Mouse (Mus musculus) intestine, embryonic 16.5 days (tissue): ENCODE results near the gene Pip4k2c. TPM values are rescaled to one million over a fixed set of nuclear protein-coding genes. Genes with fewer than 3 reads are reported as not detected.
A peak's percentile ranks its signal among the peaks of the same experiment; 100 is the strongest.
"Not testable (repeated sequence)": the region's sequence is repeated elsewhere in the genome, so short reads cannot be mapped to it uniquely, and the experiment has no call there.

Source experiments
- ATAC-seq: fragments of 200-750 bp; cut with Nextera tagmentation; 2 replicates; pipeline ENCODE4 v1.8.0; 2017; ENCODE audit warnings: moderate TSS enrichment, moderate library complexity
- H3K27ac ChIP-seq: fragments of 300-500 bp; sonication (generic); 2 replicates; pipeline ENCODE4 v1.5.1; 2014; ENCODE audit warnings: mild to moderate bottlenecking, low read length
- H3K27me3 ChIP-seq: fragments of 300-500 bp; sonication (generic); replicated peaks from 2 replicates; pipeline ENCODE4 v1.6.1; 2014; ENCODE audit warnings: low read length, control low read depth, mixed read lengths; ENCODE audit not compliant: control insufficient read depth, insufficient read depth
- H3K36me3 ChIP-seq: fragments of 300-500 bp; sonication (generic); 2 replicates; pipeline ENCODE4 v1.6.1; 2014; ENCODE audit warnings: low read length, control low read depth; ENCODE audit not compliant: control insufficient read depth, insufficient read depth
- H3K4me1 ChIP-seq: fragments of 300-500 bp; sonication (generic); 2 replicates; pipeline ENCODE4 v1.6.1; 2014; ENCODE audit warnings: low read length, control low read depth, mixed read lengths; ENCODE audit not compliant: control insufficient read depth, insufficient read depth
- H3K4me2 ChIP-seq: fragments of 300-500 bp; sonication (generic); 2 replicates; pipeline ENCODE4 v1.6.1; 2014; ENCODE audit warnings: low read depth, low read length, control low read depth
- H3K4me3 ChIP-seq: fragments of 300-500 bp; sonication (generic); 2 replicates; pipeline ENCODE4 v1.5.1; 2014; ENCODE audit warnings: mild to moderate bottlenecking, low read length
- H3K9ac ChIP-seq: fragments of 300-500 bp; sonication (generic); 2 replicates; pipeline ENCODE4 v1.6.1; 2014; ENCODE audit warnings: low read depth, low read length
- H3K9me3 ChIP-seq: fragments of 300-500 bp; sonication (generic); 2 replicates; pipeline ENCODE4 v1.6.1; 2016; ENCODE audit warnings: low read length, control low read depth; ENCODE audit not compliant: control insufficient read depth
- WGBS: fragments of 180-500 bp; shearing (Covaris S2); extraction: QIAGEN DNeasy Blood & Tissue Kit; methylation state at CpG from one replicate; pipeline ENCODE4 v1.1.7; 2014; 5-methylcytosine and 5-hydroxymethylcytosine counted together
- polyA plus RNA-seq: library from polyadenylated mRNA; unstranded; fragments of >200 nt; fragmentation: Nextera tagmentation; extraction: Ambion mirVana; gene quantifications from 2 replicates; pipeline ENCODE4 v1.2.1, GENCODE M21; 2015

Pip4k2c gene
- polyA plus RNA-seq, 1 experiment from 2014 or later = 40.3 TPM

DNA sequence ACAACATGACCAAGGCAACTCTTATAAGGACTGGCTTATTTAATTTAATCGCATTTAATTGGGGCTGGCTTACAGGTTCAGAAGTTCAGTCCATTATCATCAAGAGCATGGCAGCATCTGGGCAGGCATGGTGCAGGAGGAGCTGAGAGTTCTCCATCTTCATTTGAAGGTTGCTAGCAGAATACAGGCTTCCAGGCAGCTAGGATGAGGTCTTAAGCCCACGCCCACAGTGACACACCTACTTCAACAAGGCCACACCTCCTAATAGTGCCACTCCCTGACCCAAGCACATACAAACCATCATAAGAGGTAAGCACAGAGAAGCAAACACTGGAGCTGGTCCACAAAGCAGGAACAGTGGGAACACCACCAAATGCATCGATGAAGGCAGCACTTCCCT lies 60.2 kb downstream of the Pip4k2c start:
- 81% methylated on average over 3 of the region's 3 CpGs for WGBS
- H3K9ac ChIP-seq, H3K27me3 ChIP-seq, H3K4me3 ChIP-seq, H3K4me2 ChIP-seq, ATAC-seq, H3K27ac ChIP-seq, H3K4me1 ChIP-seq, H3K9me3 ChIP-seq, H3K36me3 ChIP-seq: not testable (repeated sequence)

DNA sequence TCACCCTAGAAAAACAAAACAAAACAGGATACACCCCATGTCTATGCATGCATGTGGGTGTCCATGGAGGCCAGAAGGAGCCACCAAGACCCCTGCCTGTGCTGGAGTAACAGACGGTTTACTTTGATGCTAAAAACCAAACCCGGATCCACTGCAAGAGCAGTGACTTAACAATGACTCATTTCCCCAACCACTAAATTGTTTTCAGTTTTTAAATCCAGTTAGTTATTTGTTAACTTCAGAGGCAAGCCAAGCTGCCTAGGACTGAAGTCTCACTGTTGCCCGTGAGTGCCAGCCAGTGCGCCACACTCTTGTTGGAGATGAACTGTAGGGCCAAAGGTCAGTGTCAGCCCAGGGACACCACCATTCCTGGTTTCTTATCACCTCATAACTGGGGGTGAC lies 60.9 kb downstream of the Pip4k2c start:
- 0 out of 2 replicates have a peak overlapping the region, but pooled peaks have one; percentile 39 for H3K27ac ChIP-seq
- peak; percentile 54 for ATAC-seq
- 68% methylated on average over 4 of the region's 4 CpGs for WGBS

DNA sequence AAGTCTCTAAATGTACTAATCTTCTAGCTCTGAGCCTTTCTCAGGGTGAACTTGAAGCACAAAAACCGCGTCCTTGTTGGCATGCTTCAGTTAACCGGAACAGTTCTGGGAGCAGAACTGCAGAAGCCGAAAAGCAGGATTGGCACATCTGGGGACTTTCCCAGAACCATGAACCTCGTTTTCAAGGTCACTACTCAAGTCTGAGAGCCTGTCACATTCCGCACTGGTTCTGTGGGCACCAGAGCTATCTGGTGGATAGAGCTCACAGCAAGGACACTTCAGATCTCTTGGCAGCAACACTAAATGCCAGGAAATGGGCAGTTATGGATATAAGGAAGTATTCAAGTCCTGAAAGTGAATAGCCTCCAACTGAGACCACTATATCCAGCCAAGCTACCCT lies 64.2 kb downstream of the Pip4k2c start:
- ATAC-seq = no peak
- H3K9me3 ChIP-seq = no peaks in the 10 kb centered on the region
- H3K9ac ChIP-seq = no peak overlapping the region
- H3K4me1 ChIP-seq = peaks cover 7% of the 10 kb centered on the region
- H3K36me3 ChIP-seq = no peaks in the 10 kb centered on the region
- no peak overlapping the region for H3K27ac ChIP-seq
- H3K4me2 ChIP-seq = no peak overlapping the region
- WGBS = 82% methylated on average over 6 of the region's 6 CpGs
- no peaks in the 10 kb centered on the region for H3K27me3 ChIP-seq
- H3K4me3 ChIP-seq = no peak overlapping the region

More for the DNA sequence above, 60.9 kb downstream of the Pip4k2c start:
- Histone ChIP-seq H3K4me2 (no peak overlapping the region), H3K4me1 (peaks cover 3% of the 10 kb centered on the region), H3K4me3 (no peak overlapping the region), H3K27me3 (no peaks in the 10 kb centered on the region), H3K9ac (no peak overlapping the region), H3K9me3 (no peaks in the 10 kb centered on the region), H3K36me3 (no peaks in the 10 kb centered on the region)

Other genes starting within 250 kb of the Pip4k2c start
- 41.2 and 44.0 TPM in 2 replicates for gene Ctdsp2, start 232.9 kb downstream of the Pip4k2c start, polyA plus RNA-seq
- gene Avil, start 210.9 kb downstream of the Pip4k2c start, polyA plus RNA-seq = 0.21 and 0.28 TPM in 2 replicates
- gene Tsfm, start 180.7 kb downstream of the Pip4k2c start, polyA plus RNA-seq = 85.7 and 100 TPM in 2 replicates
- 42.4 and 48.3 TPM in 2 replicates for gene Mettl1, start 170.2 kb downstream of the Pip4k2c start, polyA plus RNA-seq
- 0.49 and 0.61 TPM in 2 replicates for gene Eef1akmt3, start 170.1 kb downstream of the Pip4k2c start, polyA plus RNA-seq
- gene Cyp27b1, start 163.3 kb downstream of the Pip4k2c start, polyA plus RNA-seq = 0.05 and 0.11 TPM in 2 replicates
- 0.40 and 0.50 TPM in 2 replicates for gene March9, start 151.4 kb downstream of the Pip4k2c start, polyA plus RNA-seq
- 1,474 and 1,595 TPM in 2 replicates for gene Cdk4, start 148.1 kb downstream of the Pip4k2c start, polyA plus RNA-seq
- 189 and 206 TPM in 2 replicates for gene Tspan31, start 141.3 kb downstream of the Pip4k2c start, polyA plus RNA-seq
- gene Agap2, start 136.3 kb downstream of the Pip4k2c start, polyA plus RNA-seq = 0.05 and 0.21 TPM in 2 replicates
- 110 and 116 TPM in 2 replicates for gene Os9, start 90.5 kb downstream of the Pip4k2c start, polyA plus RNA-seq
- 65.6 and 66.7 TPM in 2 replicates for gene B4galnt1, start 46.4 kb downstream of the Pip4k2c start, polyA plus RNA-seq
- 1.0 and 1.1 TPM in 2 replicates for gene Slc26a10, start 30.9 kb downstream of the Pip4k2c start, polyA plus RNA-seq
- gene Arhgef25, start 21.5 kb downstream of the Pip4k2c start, polyA plus RNA-seq = 44.7 and 46.3 TPM in 2 replicates
- 54.4 and 56.9 TPM in 2 replicates for gene Dtx3, start 15.9 kb downstream of the Pip4k2c start, polyA plus RNA-seq
- 5.2 and 5.3 TPM in 2 replicates for gene Kif5a, start 51.8 kb upstream of the Pip4k2c start, polyA plus RNA-seq
- gene Dctn2, start 54.8 kb upstream of the Pip4k2c start, polyA plus RNA-seq = 162 and 170 TPM in 2 replicates
- gene Mbd6, start 77.4 kb upstream of the Pip4k2c start, polyA plus RNA-seq = 9.9 and 11.1 TPM in 2 replicates
- 96.8 and 108 TPM in 2 replicates for gene Mars, start 100.2 kb upstream of the Pip4k2c start, polyA plus RNA-seq
- gene Arhgap9, start 110.4 kb upstream of the Pip4k2c start, polyA plus RNA-seq = 7.9 and 9.0 TPM in 2 replicates
- 6.6 and 7.6 TPM in 2 replicates for gene Gli1, start 130.4 kb upstream of the Pip4k2c start, polyA plus RNA-seq
- gene Inhbe, start 142.8 kb upstream of the Pip4k2c start, polyA plus RNA-seq = not detected in 2 replicates
- gene Inhbc, start 158.8 kb upstream of the Pip4k2c start, polyA plus RNA-seq = not detected in 2 replicates
- 17.7 and 18.3 TPM in 2 replicates for gene R3hdm2, start 168.7 kb upstream of the Pip4k2c start, polyA plus RNA-seq